Mouse (Mus musculus): ENCODE measurements around the gene Adam3. TPM values are rescaled to one million over a fixed set of nuclear protein-coding genes. Genes with fewer than 3 reads are reported as not detected.

Gene Adam3
- polyA plus RNA-seq (2014; fragmentation: Nextera tagmentation; extraction: Ambion mirVana) = not detected in 2 replicates

GRCm38 (mm10) chr8:24725630-24726029 is at the start of gene Adam3:
TSS of gene Adam3 (minus strand) at chr8:24725852.
- no peak for ATAC-seq (ENCODE audit: low read depth)
- H3K36me3 ChIP-seq (ENCODE audit: control insufficient read depth, insufficient read depth, low read length) = no peaks in the 10 kb centered on the region
- no peak within 1 kb of the TSS for H3K27ac ChIP-seq (ENCODE audit: low read depth, low read length)
- H3K4me1 ChIP-seq (ENCODE audit: control insufficient read depth, insufficient read depth, low read length) = no peaks in the 10 kb centered on the region
- WGBS = 59% methylated on average over 11 of the region's 11 CpGs
- H3K4me2 ChIP-seq (ENCODE audit: low read depth, low read length) = no peak within 1 kb of the TSS
- no peaks in the 10 kb centered on the region for H3K9me3 ChIP-seq (ENCODE audit: control insufficient read depth, low read length)
- no peaks in the 10 kb centered on the region for H3K27me3 ChIP-seq (ENCODE audit: control insufficient read depth, insufficient read depth, low read length)
- H3K9ac ChIP-seq (replicated peaks; ENCODE audit: low read depth, low read length) = no peak within 1 kb of the TSS
- H3K4me3 ChIP-seq (ENCODE audit: low read depth, low read length) = no peak within 1 kb of the TSS

DNA sequence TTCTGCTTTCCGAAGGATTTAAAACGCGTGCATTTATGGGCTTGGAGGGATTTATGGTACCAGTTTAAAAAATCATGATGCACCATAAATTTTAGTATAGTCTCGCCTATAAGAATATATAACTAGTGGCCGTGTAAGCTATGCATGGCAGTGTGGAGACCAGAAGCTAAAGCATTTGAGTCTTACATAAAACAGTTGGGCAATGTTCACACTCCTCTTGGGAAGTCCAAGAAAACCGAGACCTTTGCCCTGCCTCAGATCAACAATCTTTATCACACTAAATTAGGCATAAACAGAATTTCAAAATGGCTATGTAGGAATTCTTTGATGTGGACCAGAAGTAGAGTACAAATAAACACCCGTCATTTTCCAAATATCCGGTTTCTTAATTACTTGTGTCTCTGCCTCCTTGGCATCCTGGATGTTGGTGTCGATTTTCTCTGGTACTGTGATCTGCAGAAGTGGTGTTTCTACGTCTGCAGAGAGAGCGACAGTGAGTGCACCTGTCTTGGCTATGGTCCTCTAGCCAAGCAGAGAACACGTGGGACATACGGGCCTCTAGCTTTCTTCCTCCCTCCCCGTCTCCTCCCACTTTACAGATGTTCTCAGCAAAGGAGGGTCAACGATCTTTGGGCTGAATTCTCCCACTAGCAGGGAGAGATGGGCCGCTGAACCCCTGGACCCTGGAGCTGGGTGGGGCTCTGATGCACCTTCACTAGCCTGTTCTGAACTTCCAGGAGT is 596 bp downstream of the Adam3 start:
- Histone ChIP-seq H3K9me3 (ENCODE audit: control insufficient read depth, low read length) (no peaks in the 10 kb centered on the region), H3K27ac (ENCODE audit: low read depth, low read length) (no peak overlapping the region), H3K36me3 (ENCODE audit: control insufficient read depth, insufficient read depth, low read length) (no peaks in the 10 kb centered on the region), H3K27me3 (ENCODE audit: control insufficient read depth, insufficient read depth, low read length) (no peaks in the 10 kb centered on the region), H3K4me3 (ENCODE audit: low read depth, low read length) (no peak overlapping the region), H3K4me2 (ENCODE audit: low read depth, low read length) (no peak overlapping the region), H3K9ac (replicated peaks; ENCODE audit: low read depth, low read length) (no peak overlapping the region), H3K4me1 (ENCODE audit: control insufficient read depth, insufficient read depth, low read length) (no peaks in the 10 kb centered on the region)
- 67% methylated on average over 16 of the region's 16 CpGs for WGBS
- ATAC-seq (ENCODE audit: low read depth) = no peak

Other genes starting within 250 kb of the Adam3 start
- 0.33 and 0.90 TPM in 2 replicates for gene Adam5, start 98.5 kb upstream of the Adam3 start, polyA plus RNA-seq (2014; fragmentation: Nextera tagmentation; extraction: Ambion mirVana)

Data from neural tube, embryonic 14.5 days (tissue).